In genomic region chr4:150456886-150457285, GRCm38 (mm10) we compare ENCODE assay signal across 18 mouse cellular contexts.
DNase-seq lines count a peak whose midpoint lies in the region; ATAC-seq lines count a peak whose summit lies in the region.
"Had no signal": no experiment of that assay in that cellular context is flagged by ENCODE, and none has a peak within 500 bp of the region (broad histone marks: within the 10 kb centered on the region; RNA-seq: fewer than 3 reads in every experiment).

No protein-coding gene starts in this region.

- no peak overlapping the region for H3K4me3 ChIP-seq in hindbrain, embryonic 10.5 days
- no peak overlapping the region for H3K4me3 ChIP-seq in hindbrain, embryonic 11.5 days (ENCODE audit: low read depth, low read length)
- no peak overlapping the region for H3K4me3 ChIP-seq in neural tube, embryonic 13.5 days
- H3K4me3 ChIP-seq: neural tube, embryonic 12.5 days had no signal

- no peaks in the 10 kb centered on the region for H3K9me3 ChIP-seq in hindbrain, embryonic 10.5 days
- H3K9me3 ChIP-seq in hindbrain, embryonic 11.5 days (ENCODE audit: control insufficient read depth, low read length), result no peaks in the 10 kb centered on the region
- H3K9me3 ChIP-seq in neural tube, embryonic 13.5 days, result no peaks in the 10 kb centered on the region
- H3K9me3 ChIP-seq: neural tube, embryonic 12.5 days had no signal

- H3K36me3 ChIP-seq in hindbrain, embryonic 10.5 days, result no peaks in the 10 kb centered on the region
- no peaks in the 10 kb centered on the region for H3K36me3 ChIP-seq in hindbrain, embryonic 11.5 days (ENCODE audit: control insufficient read depth, insufficient read depth, low read length)
- no peaks in the 10 kb centered on the region for H3K36me3 ChIP-seq in neural tube, embryonic 13.5 days
- H3K36me3 ChIP-seq: neural tube, embryonic 12.5 days had no signal

- peaks cover 84% of the 10 kb centered on the region for H3K4me1 ChIP-seq in hindbrain, embryonic 10.5 days (replicated peaks)
- peaks cover 6% of the 10 kb centered on the region; the same call in 1 of the 2 replicates for H3K4me1 ChIP-seq in hindbrain, embryonic 11.5 days (replicated peaks; ENCODE audit: control insufficient read depth, insufficient read depth, low read length)
- peaks cover 78% of the 10 kb centered on the region for H3K4me1 ChIP-seq in neural tube, embryonic 13.5 days (replicated peaks)

- no peak overlapping the region for H3K4me2 ChIP-seq in hindbrain, embryonic 11.5 days (replicated peaks; ENCODE audit: low read depth, low read length)
- no peak overlapping the region for H3K4me2 ChIP-seq in neural tube, embryonic 13.5 days
- H3K4me2 ChIP-seq: neural tube, embryonic 12.5 days had no signal

- peak overlapping the region; percentile 67 for H3K27ac ChIP-seq in hindbrain, embryonic 10.5 days
- H3K27ac ChIP-seq in hindbrain, embryonic 11.5 days (ENCODE audit: low read depth, low read length), result no peak overlapping the region
- peak overlapping the region; percentile 59 for H3K27ac ChIP-seq in neural tube, embryonic 13.5 days (replicated peaks)

- intact Hi-C loops in left cerebral cortex, postnatal 36 days (cut with DNase I), result no loop called here

- H3K27me3 ChIP-seq in hindbrain, embryonic 10.5 days (ENCODE audit: insufficient read depth, poor library complexity, severe bottlenecking), result no peaks in the 10 kb centered on the region
- no peaks in the 10 kb centered on the region for H3K27me3 ChIP-seq in hindbrain, embryonic 11.5 days (ENCODE audit: control insufficient read depth, insufficient read depth, low read length)
- H3K27me3 ChIP-seq in neural tube, embryonic 13.5 days, result no peaks in the 10 kb centered on the region
- H3K27me3 ChIP-seq: neural tube, embryonic 12.5 days had no signal

- WGBS in hindbrain, embryonic 10.5 days, result 45% methylated on average over 2 of the region's 2 CpGs
- WGBS in hindbrain, embryonic 11.5 days, result 52% methylated on average over 2 of the region's 2 CpGs
- WGBS in neural tube, embryonic 13.5 days, result 41% methylated on average over 2 of the region's 2 CpGs

- peak; percentile 28 for DNase-seq in embryo, embryonic 10.5 days (ENCODE audit: low spot score)
- DNase-seq in embryo, embryonic 9.5 days (ENCODE audit: extremely low spot score), result no peak
- no peak for DNase-seq in hindbrain, embryonic 10.5 days (ENCODE audit: low spot score)
- DNase-seq in hindbrain, embryonic 11.5 days (ENCODE audit: low spot score), result no peak
- DNase-seq in neural tube, embryonic 10.5 days (ENCODE audit: extremely low spot score, low spot score), result no peak
- no peak for DNase-seq in frontal cortex, postnatal 14 days (ENCODE audit: low spot score in 2 of 2)
- DNase-seq in left cerebral cortex, postnatal 36 days (ENCODE audit: low spot score in 2 of 2), result no peak
- DNase-seq: cerebellum, postnatal 10 days; gastrocnemius, postnatal 14 days; kidney, postnatal 25 days; layer of hippocampus, adult 9-11 months; lung, adult 2 months; lung, postnatal 36 days; right cerebral cortex, postnatal 14 days; thymus, postnatal 14 days had no signal

- no peak overlapping the region for H3K9ac ChIP-seq in hindbrain, embryonic 11.5 days (ENCODE audit: low read depth, low read length)
- H3K9ac ChIP-seq in neural tube, embryonic 13.5 days, result no peak overlapping the region
- H3K9ac ChIP-seq: neural tube, embryonic 12.5 days had no signal

- no peak for ATAC-seq in hindbrain, embryonic 11.5 days (ENCODE audit: low FRiP score)
- ATAC-seq in neural tube, embryonic 13.5 days (ENCODE audit: low read depth), result no peak
- ATAC-seq: intestine, embryonic 16.5 days had no signal
